Mouse (Mus musculus) heart, adult 2 months (tissue): Measurements from ENCODE around the gene Dnajc8.
A peak's percentile ranks its signal among the peaks of the same experiment; 100 is the strongest.

Experiments
- CTCF ChIP-seq: fragments of 200-600 bp; IDR thresholded peaks from 2 replicates; pipeline ENCODE4 v1.8.1; 2022; ENCODE audit warnings: antibody characterized with exemption, mild to moderate bottlenecking, moderate library complexity
- POLR2A ChIP-seq: fragments of 200-500 bp; IDR thresholded peaks from 2 replicates; pipeline ENCODE4 v1.6.1; 2011; ENCODE audit warnings: mild to moderate bottlenecking, low read depth, low read length, control low read depth; ENCODE audit not compliant: insufficient read depth

DNA sequence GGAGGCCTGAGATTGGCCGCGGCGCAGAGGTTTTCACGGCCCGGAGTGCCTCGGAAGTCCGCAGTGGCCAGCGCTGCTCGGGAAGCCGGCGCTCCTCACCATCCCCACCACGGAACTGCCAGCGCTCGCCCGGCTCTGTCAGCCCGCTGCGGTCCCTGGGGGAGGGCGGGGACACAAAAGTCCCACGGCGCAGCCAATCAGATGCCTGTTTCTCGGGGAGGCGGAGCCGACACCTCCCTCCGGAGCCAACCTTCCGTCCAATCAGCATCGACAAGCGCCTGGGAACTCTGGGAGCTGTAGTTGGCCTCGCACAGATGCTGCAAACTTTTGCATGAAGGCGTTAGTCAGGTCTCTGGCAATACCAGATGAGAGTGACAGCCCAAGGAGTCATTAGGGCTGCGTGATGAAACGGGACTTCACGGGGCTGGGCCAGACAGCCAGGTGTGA is 25.0 kb upstream of the Dnajc8 start, which contains the start of gene Sesn2:
- no peak for TF ChIP-seq CTCF
- peak; percentile 95 for TF ChIP-seq POLR2A
